Mouse (Mus musculus): ENCODE measurements around the gene Tm9sf3. TPM values are rescaled to one million over a fixed set of nuclear protein-coding genes. Genes with fewer than 3 reads are reported as not detected.
A peak's percentile ranks its signal among the peaks of the same experiment; 100 is the strongest.

Tm9sf3 gene
- polyA plus RNA-seq, 1 experiment from 2014 or later = 53.5 TPM

DNA sequence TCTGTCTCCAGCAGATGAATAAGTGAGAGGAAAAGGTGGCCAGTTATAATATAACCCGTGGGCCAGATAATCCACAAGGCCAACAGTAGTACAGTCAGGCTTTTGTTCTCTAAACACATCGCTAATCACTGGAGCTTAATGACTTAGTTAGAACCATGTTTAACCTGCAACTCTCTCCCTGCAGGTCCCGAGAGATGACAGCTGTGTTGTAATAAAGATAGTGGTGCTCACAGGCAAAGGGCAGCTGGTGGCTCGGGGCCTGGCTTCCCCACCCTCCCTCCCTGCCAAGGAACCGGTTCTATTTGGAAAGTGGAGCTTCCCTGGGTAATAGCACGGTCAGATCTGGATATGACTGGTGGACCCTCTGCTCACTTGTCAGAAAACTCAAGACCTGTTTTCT lies 20.7 kb upstream of the Tm9sf3 start:
- Histone ChIP-seq H3K9me3 (replicated peaks) (no peaks in the 10 kb centered on the region), H3K36me3 (replicated peaks) (peaks cover 7% of the 10 kb centered on the region; the same call in 1 of the 2 replicates), H3K4me3 (replicated peaks) (no peak overlapping the region), H3K27me3 (no peaks in the 10 kb centered on the region), H3K27ac (replicated peaks) (no peak overlapping the region), H3K4me1 (replicated peaks) (no peaks in the 10 kb centered on the region), H3K4me2 (no peak overlapping the region), H3K9ac (no peak overlapping the region)
- WGBS (ENCODE audit: insufficient replicate concordance) = 49% methylated on average over 6 of the region's 6 CpGs
- ATAC-seq (ENCODE audit: insufficient read depth) = no peak

DNA sequence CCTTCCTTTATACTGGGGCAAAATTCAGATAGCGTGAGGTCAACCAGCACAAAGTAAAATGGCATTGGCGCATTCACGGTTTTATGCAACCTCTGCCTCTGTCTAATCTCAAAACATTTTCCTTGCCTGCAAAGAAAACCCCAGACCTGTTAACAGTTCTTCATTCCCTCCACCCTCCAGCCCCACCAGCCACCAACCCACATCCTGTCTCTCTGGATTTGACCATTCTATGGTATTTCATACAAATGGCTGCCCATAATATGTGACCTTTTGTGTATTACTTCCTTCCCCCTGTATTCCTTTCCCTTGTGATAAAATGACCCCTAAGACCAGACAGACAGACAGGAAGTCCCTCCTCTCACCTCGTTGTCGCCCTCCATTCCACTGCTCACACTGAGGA lies 18.9 kb upstream of the Tm9sf3 start:
- Histone ChIP-seq H3K27me3 (no peaks in the 10 kb centered on the region), H3K4me2 (no peak overlapping the region), H3K4me3 (replicated peaks) (no peak overlapping the region), H3K9me3 (replicated peaks) (no peaks in the 10 kb centered on the region), H3K4me1 (replicated peaks) (no peaks in the 10 kb centered on the region), H3K36me3 (replicated peaks) (peaks cover 7% of the 10 kb centered on the region; the same call in 1 of the 2 replicates), H3K9ac (no peak overlapping the region), H3K27ac (replicated peaks) (no peak overlapping the region)
- 15% methylated on average over 5 of the region's 5 CpGs for WGBS (ENCODE audit: insufficient replicate concordance)
- ATAC-seq (ENCODE audit: insufficient read depth) = no peak

DNA sequence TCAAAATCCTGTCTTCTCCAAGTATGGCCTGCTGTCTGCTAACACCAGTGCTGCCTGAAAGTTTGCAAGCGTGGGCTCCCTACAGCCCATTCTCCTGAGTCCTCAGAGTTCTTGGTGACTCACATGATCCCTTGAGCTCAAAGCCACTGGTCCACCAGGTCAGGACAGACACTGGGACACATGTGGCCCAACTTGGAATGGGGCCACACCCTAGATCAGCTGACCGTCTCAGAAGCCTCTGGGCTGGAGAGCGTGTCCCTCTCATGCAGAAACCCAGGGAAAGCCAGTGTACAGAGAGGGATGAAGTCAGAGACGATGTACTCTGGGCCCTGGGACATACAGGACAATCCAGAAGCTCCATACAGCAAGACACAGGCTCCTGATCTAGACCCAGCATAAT lies 18.4 kb upstream of the Tm9sf3 start:
- no peak overlapping the region for H3K4me3 ChIP-seq (replicated peaks)
- H3K9me3 ChIP-seq (replicated peaks) = no peaks in the 10 kb centered on the region
- H3K4me1 ChIP-seq (replicated peaks) = no peaks in the 10 kb centered on the region
- ATAC-seq (ENCODE audit: insufficient read depth) = no peak
- 60% methylated on average over 4 of the region's 4 CpGs for WGBS (ENCODE audit: insufficient replicate concordance)
- H3K27me3 ChIP-seq = no peaks in the 10 kb centered on the region
- H3K27ac ChIP-seq (replicated peaks) = no peak overlapping the region
- H3K4me2 ChIP-seq = no peak overlapping the region
- peaks cover 7% of the 10 kb centered on the region; the same call in 1 of the 2 replicates for H3K36me3 ChIP-seq (replicated peaks)
- no peak overlapping the region for H3K9ac ChIP-seq

DNA sequence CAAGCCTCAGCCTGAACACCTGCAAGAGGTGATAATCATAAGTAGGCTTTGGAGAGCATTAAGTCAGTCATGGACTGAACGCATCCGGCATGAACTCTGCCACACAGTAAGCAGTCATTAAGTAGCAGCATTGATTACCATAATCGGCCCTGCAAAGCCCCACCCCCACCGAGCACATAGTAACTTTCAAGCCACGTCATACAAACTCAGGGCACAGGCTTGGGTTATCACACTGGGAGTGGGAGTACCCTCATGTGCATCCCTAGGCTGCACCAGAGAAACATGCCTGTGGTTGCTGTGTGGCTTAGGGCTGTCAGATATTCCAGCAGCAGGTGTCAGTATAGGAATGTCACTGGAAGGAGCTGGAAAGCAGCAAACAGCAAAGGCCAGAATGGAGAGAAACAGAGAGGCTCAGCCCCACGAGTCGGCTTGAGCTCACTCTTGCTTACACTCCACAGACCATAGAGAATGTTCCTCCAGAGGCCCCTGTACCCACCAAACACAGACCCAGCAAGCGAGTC lies 16.0 kb upstream of the Tm9sf3 start:
- H3K27ac ChIP-seq (replicated peaks) = no peak overlapping the region
- ATAC-seq (ENCODE audit: insufficient read depth) = no peak
- no peak overlapping the region for H3K4me3 ChIP-seq (replicated peaks)
- H3K36me3 ChIP-seq (replicated peaks) = peaks cover 7% of the 10 kb centered on the region; the same call in 1 of the 2 replicates
- H3K9me3 ChIP-seq (replicated peaks) = no peaks in the 10 kb centered on the region
- 60% methylated on average over 8 of the region's 8 CpGs for WGBS (ENCODE audit: insufficient replicate concordance)
- H3K27me3 ChIP-seq = no peaks in the 10 kb centered on the region
- H3K9ac ChIP-seq = no peak overlapping the region
- no peaks in the 10 kb centered on the region for H3K4me1 ChIP-seq (replicated peaks)
- no peak overlapping the region for H3K4me2 ChIP-seq

DNA sequence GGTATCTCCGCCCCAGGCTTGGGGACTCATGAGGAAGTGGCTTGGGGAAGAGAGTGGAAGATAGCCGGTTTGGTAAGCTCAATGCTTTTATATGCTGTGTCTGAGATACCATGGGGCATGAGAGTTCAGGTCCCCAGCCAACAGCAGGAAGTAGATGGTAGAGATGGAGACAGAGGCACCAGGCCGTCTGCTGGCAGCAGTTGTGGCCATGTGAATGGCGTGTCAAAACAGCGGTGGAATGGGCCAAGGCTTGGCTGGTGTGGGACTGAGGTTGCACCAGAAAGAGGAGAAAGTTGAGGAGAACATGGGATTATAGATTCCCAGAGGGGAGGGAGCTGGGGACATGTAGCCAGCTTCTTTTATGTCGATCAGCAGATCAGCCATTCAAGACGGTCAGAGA lies 14.8 kb upstream of the Tm9sf3 start:
- Histone ChIP-seq H3K4me1 (replicated peaks) (no peaks in the 10 kb centered on the region), H3K27me3 (no peaks in the 10 kb centered on the region), H3K4me2 (no peak overlapping the region), H3K36me3 (replicated peaks) (peaks cover 13% of the 10 kb centered on the region; the same call in 1 of the 2 replicates), H3K9me3 (replicated peaks) (no peaks in the 10 kb centered on the region), H3K9ac (no peak overlapping the region), H3K27ac (replicated peaks) (no peak overlapping the region), H3K4me3 (replicated peaks) (no peak overlapping the region)
- no peak for ATAC-seq (ENCODE audit: insufficient read depth)
- WGBS (ENCODE audit: insufficient replicate concordance) = 54% methylated on average over 7 of the region's 7 CpGs

DNA sequence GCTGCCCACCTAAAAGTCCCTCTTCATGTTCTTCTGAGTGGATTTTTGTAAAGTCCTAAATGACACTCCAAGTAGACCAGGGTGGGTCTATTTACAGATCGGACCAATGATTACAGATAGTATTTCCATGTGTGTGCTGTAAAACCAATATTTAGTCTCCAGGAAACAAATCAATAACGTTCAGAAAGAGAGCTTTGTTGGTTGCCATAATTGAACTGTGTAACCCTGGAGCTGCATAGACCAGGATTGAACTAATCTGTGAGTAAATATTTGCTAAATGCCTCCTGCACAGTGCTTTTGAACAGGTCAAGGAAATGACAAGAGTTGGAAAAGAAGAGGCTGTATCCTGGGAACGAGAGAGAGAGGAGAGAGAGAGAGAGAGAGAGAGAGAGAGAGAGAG lies 11.8 kb upstream of the Tm9sf3 start:
- peak overlapping the region; percentile 9; the same call in 1 of the 2 replicates for H3K4me2 ChIP-seq
- no peak overlapping the region; the same call in 1 of the 2 replicates for H3K27ac ChIP-seq (replicated peaks)

DNA sequence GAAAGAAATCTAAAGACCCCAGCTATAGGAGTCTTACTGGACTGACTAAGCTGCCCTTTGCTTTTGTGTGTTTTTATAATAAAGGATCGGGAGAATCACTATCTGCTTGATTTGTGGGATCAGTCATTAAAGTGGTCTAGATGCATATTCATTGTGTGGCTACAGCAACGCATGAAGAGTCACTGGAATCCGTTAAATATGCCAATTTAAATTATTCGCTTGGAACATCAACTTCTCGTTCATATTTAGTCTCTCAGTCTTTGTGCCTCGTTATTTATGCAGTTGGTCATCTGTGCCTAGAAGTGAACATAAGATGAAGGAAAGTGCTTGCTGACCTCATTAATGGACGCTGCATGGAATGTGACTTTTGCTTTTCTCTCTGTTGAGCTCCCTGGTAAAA lies 7.1 kb upstream of the Tm9sf3 start:
- Histone ChIP-seq H3K4me3 (replicated peaks) (no peak overlapping the region), H3K4me2 (no peak overlapping the region), H3K27me3 (no peaks in the 10 kb centered on the region), H3K36me3 (replicated peaks) (0 out of 2 replicates have a peak, but pooled peaks cover 9% of the 10 kb centered on the region), H3K9me3 (replicated peaks) (no peaks in the 10 kb centered on the region), H3K9ac (no peak overlapping the region), H3K27ac (replicated peaks) (no peak overlapping the region), H3K4me1 (replicated peaks) (no peaks in the 10 kb centered on the region)
- ATAC-seq (ENCODE audit: insufficient read depth) = no peak
- WGBS (ENCODE audit: insufficient replicate concordance) = 59% methylated on average over 7 of the region's 7 CpGs

More for the DNA sequence above, 11.8 kb upstream of the Tm9sf3 start:
- H3K9ac ChIP-seq = no peak overlapping the region
- no peaks in the 10 kb centered on the region for H3K27me3 ChIP-seq
- H3K9me3 ChIP-seq (replicated peaks) = no peaks in the 10 kb centered on the region
- peak; percentile 63 for ATAC-seq (ENCODE audit: insufficient read depth)
- WGBS (ENCODE audit: insufficient replicate concordance) = 49% methylated on average over 3 of the region's 3 CpGs
- H3K4me3 ChIP-seq (replicated peaks) = no peak overlapping the region
- no peaks in the 10 kb centered on the region for H3K4me1 ChIP-seq (replicated peaks)
- H3K36me3 ChIP-seq (replicated peaks) = peaks cover 9% of the 10 kb centered on the region; the same call in 1 of the 2 replicates

DNA sequence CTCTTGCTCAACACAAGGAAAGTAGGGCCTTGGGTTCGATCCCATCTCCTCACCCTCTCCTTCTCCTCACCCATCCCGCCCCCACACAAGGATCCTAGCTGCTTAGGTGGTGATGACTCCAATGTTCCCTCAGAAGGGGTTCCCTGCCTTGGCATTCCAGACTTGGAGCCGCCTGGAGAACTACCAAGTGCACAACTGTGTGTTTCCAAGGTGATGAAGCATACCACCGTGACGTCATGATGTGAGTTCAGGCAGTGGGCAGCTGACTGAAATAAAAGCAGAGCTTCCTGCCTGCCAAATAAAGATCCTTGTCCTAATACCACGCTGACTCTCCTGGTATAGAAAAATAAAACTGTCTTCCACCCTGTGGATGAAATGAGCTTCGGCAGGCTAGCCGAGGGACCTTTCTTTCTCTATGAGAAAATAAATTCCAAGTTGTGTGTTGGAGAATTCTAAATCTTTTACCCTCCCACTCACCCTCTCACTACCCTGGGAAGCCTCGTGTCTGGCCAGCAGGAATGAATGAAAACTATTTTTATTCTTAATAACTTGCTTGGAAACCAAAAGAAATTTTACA lies 6.4 kb upstream of the Tm9sf3 start:
- ATAC-seq (ENCODE audit: insufficient read depth) = no peak
- Histone ChIP-seq H3K4me1 (replicated peaks) (no peaks in the 10 kb centered on the region), H3K9ac (no peak overlapping the region), H3K27ac (replicated peaks) (no peak overlapping the region), H3K9me3 (replicated peaks) (no peaks in the 10 kb centered on the region), H3K27me3 (no peaks in the 10 kb centered on the region), H3K4me2 (no peak overlapping the region), H3K36me3 (replicated peaks) (0 out of 2 replicates have a peak, but pooled peaks cover 9% of the 10 kb centered on the region), H3K4me3 (replicated peaks) (no peak overlapping the region)
- WGBS (ENCODE audit: insufficient replicate concordance) = 57% methylated on average over 9 of the region's 9 CpGs

DNA sequence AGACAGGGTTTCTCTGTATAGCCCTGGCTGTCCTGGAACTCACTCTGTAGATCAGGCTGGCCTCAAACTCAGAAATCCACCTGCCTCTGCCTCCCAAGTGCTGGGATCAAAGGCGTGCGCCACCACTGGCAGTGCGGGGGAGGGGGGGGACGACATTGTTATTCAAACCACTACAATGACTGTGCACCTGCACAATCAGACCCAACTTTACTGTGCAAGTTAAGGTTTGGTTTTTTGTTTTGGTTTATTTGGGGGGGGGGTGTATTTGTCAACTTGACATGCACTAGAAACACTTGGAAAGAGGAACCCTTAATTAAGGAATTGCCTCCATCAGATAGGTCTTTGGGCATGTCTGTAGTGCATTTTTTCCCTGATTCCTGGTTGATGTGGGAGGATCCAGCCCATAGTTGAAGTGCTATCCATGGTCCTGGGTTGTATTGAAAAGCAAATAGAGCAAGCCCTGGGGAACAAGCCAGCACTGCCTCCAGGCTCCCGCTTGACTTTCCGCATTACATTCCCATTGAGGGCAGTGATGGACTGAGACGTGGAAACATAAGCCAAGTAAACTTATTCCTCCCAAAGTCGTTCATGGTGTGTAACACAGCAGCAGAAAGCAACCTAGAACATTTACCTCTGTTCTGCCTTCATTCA lies 2.6 kb upstream of the Tm9sf3 start:
- H3K4me1 ChIP-seq (replicated peaks) = peaks cover 23% of the 10 kb centered on the region
- no peak for ATAC-seq (ENCODE audit: insufficient read depth)
- no peak overlapping the region for H3K4me3 ChIP-seq (replicated peaks)
- no peaks in the 10 kb centered on the region for H3K36me3 ChIP-seq (replicated peaks)
- H3K27ac ChIP-seq (replicated peaks) = no peak overlapping the region
- H3K9me3 ChIP-seq (replicated peaks) = no peaks in the 10 kb centered on the region
- no peak overlapping the region for H3K9ac ChIP-seq
- no peaks in the 10 kb centered on the region for H3K27me3 ChIP-seq
- H3K4me2 ChIP-seq = no peak overlapping the region
- WGBS (ENCODE audit: insufficient replicate concordance) = 60% methylated on average over 8 of the region's 8 CpGs

DNA sequence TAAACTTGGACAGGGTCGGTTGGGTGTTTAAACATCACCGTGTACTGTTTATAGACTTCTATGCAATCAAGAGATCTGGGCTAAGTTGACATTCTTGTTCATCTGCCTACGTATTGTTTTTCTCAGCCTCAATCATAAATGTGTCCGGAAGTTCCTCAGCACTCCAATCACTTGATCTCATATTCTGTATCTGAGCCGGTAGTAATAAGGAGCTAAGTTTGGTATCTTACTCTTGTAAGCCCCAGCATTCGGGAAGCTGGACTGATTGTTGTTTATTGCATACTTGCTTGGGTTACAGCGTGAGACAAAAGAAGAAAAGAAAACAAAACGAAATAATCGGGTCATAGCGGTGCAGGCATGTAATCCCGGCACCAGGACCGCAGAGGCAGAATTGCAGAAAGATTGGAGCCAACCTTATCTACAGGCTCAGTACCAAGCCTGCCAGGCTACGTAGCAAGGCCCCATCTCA lies 568 bp upstream of the Tm9sf3 start:
- WGBS (ENCODE audit: insufficient replicate concordance) = 20% methylated on average over 13 of the region's 13 CpGs
- Histone ChIP-seq H3K36me3 (replicated peaks) (no peaks in the 10 kb centered on the region), H3K4me3 (replicated peaks) (peak overlapping the region; percentile 93), H3K9ac (peak overlapping the region; percentile 91), H3K27me3 (no peaks in the 10 kb centered on the region), H3K4me2 (peak overlapping the region; percentile 82), H3K9me3 (replicated peaks) (no peaks in the 10 kb centered on the region), H3K27ac (replicated peaks) (peak overlapping the region; percentile 93), H3K4me1 (replicated peaks) (peaks cover 40% of the 10 kb centered on the region)
- ATAC-seq (ENCODE audit: insufficient read depth) = no peak

DNA sequence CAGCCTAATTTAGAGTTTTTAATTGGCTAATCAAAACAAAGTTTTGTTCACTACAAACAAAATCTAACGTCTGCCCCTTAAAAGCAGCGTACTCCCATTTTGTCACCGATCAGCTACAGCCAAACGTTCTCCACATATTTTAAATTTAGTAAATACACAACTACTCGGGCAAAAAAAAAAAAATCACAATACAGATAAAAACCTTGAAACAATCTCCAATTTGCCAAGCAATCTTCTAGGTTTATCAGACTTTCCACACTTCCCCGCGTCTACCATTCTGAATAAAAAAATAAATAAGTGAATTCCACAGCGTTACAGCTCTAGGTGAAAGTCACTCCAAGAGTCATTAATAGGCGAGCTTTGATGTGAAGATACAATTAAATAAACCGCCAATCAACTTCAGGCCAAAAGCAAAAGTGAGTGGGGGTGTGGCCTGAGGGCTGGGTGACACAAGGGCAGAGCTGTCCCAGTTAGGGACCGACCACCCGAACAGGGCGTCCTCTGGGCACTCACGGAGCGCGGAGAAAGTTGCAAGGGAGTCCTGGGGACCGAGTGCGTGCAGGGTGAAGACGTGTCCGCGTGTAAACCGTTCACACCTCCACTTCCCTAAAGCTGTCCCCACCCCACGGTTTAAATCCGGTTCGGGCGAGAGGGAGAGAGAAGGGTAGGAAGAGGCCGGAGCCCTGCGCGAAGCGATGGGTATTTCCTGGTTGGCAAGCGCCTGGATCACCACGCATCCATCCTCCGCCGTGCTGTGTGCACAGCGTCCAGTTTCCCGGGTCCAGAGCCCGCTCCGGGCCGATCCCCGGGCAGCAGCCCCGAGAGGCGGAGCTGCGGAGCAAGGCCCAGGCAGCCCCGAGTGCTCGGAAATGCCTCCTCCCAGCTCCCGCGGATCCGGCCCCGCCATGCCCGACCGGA lies 826 bp downstream of the Tm9sf3 start:
- Histone ChIP-seq H3K27me3 (no peaks in the 10 kb centered on the region), H3K36me3 (replicated peaks) (no peaks in the 10 kb centered on the region), H3K27ac (replicated peaks) (peak overlapping the region; percentile 93), H3K9me3 (replicated peaks) (no peaks in the 10 kb centered on the region), H3K4me2 (peak overlapping the region; percentile 82), H3K4me3 (replicated peaks) (peak overlapping the region; percentile 93), H3K9ac (peak overlapping the region; percentile 91), H3K4me1 (replicated peaks) (peaks cover 50% of the 10 kb centered on the region)
- ATAC-seq (ENCODE audit: insufficient read depth) = peak; percentile 90
- WGBS (ENCODE audit: insufficient replicate concordance) = 3% methylated on average over 51 of the region's 51 CpGs

Measured in liver, embryonic 15.5 days (tissue).